Mouse (Mus musculus) urinary bladder, adult 18-20 months (tissue): ENCODE measurements around the gene Agps.
A peak's percentile ranks its signal among the peaks of the same experiment; 100 is the strongest.

ENCODE experiments used
- DNase-seq, 2 experiments: peaks; one replicate each; pipeline ENCODE4 v3.0.0; 2022; ENCODE audit warnings: low spot score in 2 of 2, mixed read lengths in 2 of 2

Gene Agps

DNA sequence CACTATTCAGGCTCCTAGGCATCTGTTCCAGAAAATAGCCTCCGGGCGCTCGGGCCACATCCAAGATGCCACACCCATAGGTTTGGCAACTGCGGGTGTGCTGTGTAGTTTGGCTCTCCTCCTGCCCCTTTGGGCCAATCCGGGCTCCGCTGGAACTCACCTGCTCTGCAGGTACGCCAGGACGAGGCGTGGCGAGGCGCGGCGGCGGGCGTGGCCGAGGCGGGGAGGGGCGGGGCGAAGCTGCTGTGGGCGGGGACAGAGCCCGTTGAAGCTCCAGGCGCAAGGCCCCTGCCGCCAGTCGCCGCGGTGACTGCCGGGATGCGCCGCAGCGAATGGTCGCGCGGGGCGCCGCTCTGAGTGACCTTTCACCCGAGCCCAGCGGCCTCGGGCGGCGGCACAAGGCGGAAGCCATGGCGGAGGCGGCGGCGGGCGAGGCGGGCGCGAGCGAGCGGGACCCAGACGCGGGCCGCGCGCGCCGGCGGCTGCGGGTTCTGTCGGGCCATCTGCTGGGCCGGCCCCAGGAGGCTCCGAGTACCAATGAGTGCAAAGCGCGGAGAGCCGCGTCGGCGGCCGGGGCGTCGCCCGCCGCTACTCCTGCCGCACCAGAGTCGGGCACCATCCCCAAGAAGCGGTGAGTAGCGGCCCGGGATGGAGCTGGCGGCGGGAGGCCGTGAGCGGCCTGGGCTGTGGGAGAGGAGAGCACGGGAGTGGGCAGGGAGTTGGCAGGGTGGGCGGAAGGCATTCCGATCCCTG lies at the start of gene Agps:
Agps (plus strand) TSS at position 297 of the 753 bp plus-strand sequence.
- DNase-seq, result peak; percentile 86 to 87

- DNase-seq, result no peak
These were observed 45.9 kb upstream of the Agps start for GRCm38 (mm10) chr2:75786075-75786474.

- DNase-seq, result no peak
These were observed 43.5 kb upstream of the Agps start for GRCm38 (mm10) chr2:75788511-75788910.

DNA sequence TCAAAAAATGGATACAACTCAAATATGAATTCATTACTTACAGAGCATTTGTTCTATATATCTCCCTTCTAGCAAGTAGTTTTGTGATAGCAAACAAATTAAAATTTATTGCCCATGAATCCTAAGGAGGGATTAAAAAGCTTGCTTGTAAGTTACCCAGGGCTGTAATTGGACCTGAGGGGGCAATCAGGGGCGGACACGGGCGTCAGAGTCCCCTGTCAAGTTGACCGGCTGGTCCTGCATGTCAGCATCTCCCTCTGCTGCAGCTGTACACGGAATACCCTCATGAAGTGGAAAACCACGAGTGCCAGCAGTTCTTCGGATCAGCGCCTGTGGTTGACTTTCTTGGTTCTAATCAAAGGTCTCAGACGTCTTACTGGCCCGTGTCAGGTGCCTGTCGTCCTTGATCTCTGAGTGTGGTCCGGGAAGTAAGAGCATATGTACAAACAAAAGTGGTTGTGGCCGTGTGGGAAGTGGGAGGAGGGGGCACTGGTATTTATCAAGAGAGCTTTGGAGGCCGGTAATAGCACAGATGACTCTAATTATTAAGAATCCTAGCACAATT lies 41.9 kb upstream of the Agps start:
- DNase-seq, result no peak

DNA sequence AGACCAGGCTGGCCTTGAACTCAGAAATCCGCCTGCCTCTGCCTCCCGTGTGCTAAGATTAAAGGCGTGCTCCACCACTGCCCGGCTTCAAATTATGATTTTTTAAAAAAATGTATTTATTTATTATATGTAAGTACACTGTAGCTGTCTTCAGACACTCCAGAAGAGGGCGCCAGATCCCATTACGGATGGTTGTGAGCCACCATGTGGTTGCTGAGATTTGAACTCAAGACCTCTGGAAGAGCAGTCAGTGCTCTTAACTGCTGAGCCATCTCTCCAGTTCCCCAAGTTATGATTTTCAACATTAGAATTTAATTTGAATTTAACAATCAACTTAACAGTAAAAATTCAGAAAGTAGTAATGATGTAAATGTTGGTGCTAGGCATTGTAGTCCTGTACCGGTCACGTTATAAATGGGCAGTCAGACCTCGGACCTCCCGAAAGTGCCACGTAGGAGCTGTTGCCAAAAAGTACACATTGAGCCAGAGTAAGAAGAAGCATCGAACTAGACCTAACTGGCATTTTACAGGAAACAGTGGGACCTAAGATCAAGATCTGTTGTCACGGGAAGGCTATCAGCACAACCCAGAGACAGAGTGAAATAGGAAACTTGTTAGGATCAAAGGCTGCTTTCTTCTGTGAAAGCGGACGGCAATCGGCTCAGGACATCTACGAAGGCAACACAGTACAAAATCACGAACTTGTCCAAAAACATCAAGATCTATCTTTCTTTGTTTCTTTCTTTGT lies 40.2 kb upstream of the Agps start:
- DNase-seq, result no peak

- no peak for DNase-seq
These were observed 39.4 kb upstream of the Agps start for GRCm38 (mm10) chr2:75792377-75793203.

DNA sequence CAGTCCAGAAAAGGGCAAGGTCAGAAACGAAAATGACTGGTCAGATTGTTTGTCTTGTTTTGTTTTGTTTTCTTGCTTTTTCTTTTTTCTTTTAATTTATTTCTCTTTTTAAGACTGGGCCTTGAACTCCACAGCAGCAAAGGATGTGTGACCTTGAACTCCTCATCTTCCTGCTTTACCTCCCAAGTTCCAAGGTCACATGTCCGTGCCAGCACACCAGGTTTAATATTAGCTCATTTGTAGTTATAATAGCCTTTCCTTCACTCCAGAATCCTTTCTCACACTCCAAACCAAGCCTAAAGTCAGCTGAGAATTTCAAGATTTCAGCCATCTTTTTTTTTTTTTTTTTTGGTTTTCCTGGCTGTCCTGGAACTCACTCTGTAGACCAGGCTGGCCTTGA lies 35.8 kb upstream of the Agps start:
- DNase-seq, result no peak

- DNase-seq, result no peak
These were observed 33.5 kb upstream of the Agps start for GRCm38 (mm10) chr2:75798434-75798970.

DNA sequence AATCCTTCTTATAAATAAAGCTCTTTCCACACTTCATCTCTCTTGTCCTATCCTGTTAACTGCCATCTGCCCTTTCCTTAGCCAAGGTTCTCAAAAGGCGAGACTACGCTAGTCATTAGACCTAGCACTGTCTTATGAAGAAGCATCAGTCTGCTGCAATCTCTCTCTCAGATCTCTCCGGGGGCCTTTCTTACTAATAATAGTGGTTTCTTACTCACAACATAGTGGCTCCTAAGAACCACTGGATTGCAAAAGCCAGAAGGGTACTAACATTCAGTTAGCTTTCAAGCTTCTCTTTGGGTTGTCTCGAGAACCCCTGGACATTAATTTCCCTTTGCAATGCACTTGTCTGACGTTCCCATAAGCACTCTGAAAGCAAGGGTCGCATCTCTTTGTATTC lies 26.2 kb upstream of the Agps start:
- no peak for DNase-seq

- no peak for DNase-seq
These were observed 25.1 kb upstream of the Agps start for GRCm38 (mm10) chr2:75806891-75807290.

DNA sequence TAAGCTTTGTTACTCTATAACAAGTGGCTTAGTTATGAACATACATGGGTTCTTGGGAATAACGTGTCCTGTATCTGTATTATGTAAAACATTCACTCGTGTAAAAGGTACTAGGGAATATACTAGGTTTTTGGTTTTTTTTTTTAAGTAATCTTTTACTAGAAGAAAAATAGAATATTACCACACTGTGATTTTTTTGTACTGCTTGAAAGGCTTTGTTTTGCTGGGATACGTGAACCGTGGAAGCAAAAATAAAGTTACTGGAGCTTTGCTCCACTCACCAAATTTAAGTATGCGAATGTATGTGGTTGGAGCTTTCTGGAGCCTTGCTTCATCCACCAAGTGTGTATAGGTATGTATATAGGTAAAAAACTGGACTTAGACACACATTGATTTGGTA lies 24.5 kb upstream of the Agps start:
- DNase-seq, result no peak

GRCm38 (mm10) chr2:75814880-75815279 lies 17.1 kb upstream of the Agps start:
- no peak for DNase-seq

DNA sequence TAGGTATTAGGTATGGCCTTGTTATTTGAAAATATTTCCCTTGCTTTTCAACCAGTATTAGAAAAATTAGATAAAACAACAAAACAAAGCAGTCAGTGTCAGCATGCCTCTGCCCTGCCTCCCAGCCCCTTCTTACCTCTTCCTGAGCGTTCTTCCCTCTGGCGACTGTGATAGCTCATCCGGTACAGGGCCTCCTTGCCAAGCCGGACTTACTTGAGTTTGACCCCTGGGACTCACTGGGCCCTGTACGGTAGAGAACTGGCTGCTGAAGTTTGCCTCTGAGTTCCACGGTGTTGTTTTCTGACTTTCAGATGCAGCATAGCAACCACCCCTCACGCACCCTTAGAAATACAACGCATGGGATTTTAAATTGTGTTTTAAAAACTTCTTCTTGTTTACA lies 16.5 kb upstream of the Agps start:
- no peak for DNase-seq

DNA sequence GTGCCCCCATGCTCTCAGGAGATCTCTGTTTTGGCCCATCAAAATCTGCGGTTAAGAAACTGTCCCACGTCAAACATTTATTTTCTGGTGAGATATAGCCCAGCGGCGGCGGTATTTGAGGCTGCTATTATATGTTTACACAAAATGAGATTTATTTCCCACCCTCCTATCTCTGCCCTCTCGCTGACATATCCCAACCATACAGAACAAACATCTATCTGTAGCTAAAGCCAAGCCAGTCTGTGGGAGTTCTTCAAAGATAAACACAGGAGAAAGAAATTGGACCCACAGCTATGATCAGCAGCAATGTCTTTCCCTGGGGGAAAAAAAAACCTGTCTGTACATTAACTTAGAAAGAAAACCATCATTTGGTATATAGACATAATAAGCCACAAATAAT lies 15.3 kb upstream of the Agps start:
- no peak for DNase-seq

GRCm38 (mm10) chr2:75818719-75819118 lies 13.3 kb upstream of the Agps start:
- no peak for DNase-seq

GRCm38 (mm10) chr2:75819796-75820195 lies 12.2 kb upstream of the Agps start:
- no peak for DNase-seq

- no peak for DNase-seq
These were observed 9.8 kb upstream of the Agps start for GRCm38 (mm10) chr2:75821971-75822751.

DNA sequence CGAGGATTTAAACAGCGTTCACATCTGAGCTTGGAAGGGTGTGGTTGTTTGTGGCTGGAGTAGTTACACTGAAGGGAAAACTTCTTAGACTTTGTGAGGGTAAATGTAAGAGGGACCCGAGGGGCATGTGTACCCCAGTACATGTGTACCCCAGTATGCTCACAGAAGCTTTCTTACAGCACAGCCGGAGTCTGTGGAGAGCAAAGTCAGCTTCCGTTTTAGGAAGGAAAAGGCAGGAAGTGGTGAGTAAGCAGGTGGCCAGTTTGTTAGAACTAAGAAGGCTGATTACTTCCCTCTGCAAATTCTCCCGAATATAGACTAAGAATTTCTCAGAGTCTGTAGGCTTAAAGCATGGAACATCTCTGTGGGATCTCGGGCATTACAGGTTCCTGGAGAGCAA lies 8.2 kb upstream of the Agps start:
- no peak for DNase-seq

- DNase-seq, result no peak
These were observed 7.8 kb upstream of the Agps start for GRCm38 (mm10) chr2:75824144-75824543.

DNA sequence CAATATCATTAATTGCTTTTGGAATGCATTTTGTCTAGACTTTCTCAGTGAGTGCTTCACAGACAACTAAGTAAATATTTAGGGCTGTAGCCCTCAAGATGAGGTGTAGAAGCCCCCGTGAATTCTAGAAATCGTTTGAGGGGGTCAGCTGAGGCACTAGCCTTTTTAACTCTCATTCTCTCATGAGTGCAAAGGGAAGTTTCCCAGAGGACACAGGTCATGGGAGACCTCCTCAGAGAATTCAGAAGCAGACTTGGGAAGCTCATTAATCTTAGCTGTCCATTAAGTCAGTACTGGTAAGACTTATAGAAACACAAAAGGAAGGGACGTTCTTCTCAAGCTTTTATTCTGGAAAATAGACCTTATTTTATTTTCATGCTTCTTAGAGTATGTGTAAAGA lies 7.1 kb upstream of the Agps start:
- DNase-seq, result no peak

DNA sequence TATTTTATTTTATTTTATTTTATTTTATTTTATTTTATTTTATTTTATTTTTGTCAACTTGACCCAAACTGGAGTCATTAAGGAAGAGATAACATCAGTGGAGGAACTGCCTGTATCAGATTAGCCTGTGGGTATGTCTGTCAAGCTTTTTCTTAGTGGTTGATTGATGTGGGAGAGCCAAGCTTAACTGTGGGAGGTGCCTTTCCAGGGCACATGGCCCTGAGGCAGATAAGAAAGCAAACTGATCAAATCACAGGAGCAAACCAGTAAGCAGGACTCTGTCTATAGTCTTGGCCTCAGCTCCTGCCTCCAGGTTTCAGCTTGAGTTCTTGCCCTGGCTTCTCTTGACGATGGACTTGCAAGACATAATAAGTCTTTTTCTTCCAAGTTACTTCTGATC lies 6.4 kb upstream of the Agps start:
- DNase-seq, result no peak
